Mouse (Mus musculus) cortical plate, adult 2 months (tissue): ENCODE measurements around the gene Msh5.

ENCODE experiments used
- CTCF ChIP-seq: fragments of 200-500 bp; IDR thresholded peaks from 2 replicates; pipeline ENCODE4 v1.5.1; 2011; ENCODE audit warnings: mild to moderate bottlenecking, control low read depth, low read length; ENCODE audit not compliant: insufficient read depth; ENCODE audit errors: extremely low read depth
- POLR2A ChIP-seq: fragments of 200-500 bp; IDR thresholded peaks from 2 replicates; pipeline ENCODE4 v1.6.1; 2011; ENCODE audit warnings: mild to moderate bottlenecking, low read length, control low read depth; ENCODE audit not compliant: insufficient read depth; ENCODE audit errors: extremely low read depth

DNA sequence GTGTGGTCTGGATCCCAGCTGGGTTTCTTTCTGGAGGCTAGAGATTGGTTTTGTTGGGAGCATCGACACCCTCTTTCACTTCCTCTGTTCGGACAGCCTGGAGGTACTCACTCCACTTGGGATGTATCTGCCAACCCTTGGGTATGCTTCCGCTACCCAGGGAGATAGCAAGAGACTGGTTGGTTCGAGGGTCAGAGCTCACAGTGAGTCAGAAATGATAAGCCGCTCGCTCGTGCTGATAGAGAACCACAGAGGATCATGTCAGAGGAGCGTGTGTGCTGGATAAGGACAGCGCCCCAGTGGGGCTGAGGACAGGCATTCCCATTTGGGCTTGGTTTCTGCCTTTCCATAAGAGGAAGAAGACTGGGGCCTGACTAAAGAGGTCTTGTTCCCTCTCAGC is 33.2 kb upstream of the Msh5 start:
- TF ChIP-seq CTCF (no peak), POLR2A (no peak)
